Mouse (Mus musculus) lung, adult 2 months (tissue): ENCODE measurements around the gene Atp10a.

Experiments used
- CTCF ChIP-seq: fragments of 200-500 bp; IDR thresholded peaks from 2 replicates; pipeline ENCODE4 v1.5.1; 2011; ENCODE audit warnings: mild to moderate bottlenecking, low read length, control low read depth; ENCODE audit not compliant: insufficient read depth
- POLR2A ChIP-seq: fragments of 200-500 bp; IDR thresholded peaks from 2 replicates; pipeline ENCODE4 v1.6.1; 2011; ENCODE audit warnings: low read depth, mild to moderate bottlenecking, control low read depth, low read length, borderline replicate concordance; ENCODE audit errors: extremely low read depth

GRCm38 (mm10) chr7:58844449-58844848, 188.5 kb downstream of the Atp10a start:
- no peak for TF ChIP-seq CTCF
- no peak for TF ChIP-seq POLR2A
